Mouse (Mus musculus) forebrain, embryonic 16.5 days (tissue): ENCODE measurements around the gene Gm20388. TPM values are rescaled to one million over a fixed set of nuclear protein-coding genes. Genes with fewer than 3 reads are reported as not detected.

Experiments
- ATAC-seq: fragments of 200-750 bp; cut with Nextera tagmentation; 2 replicates; pipeline ENCODE4 v1.8.0; 2017; ENCODE audit warnings: mild to moderate bottlenecking, moderate library complexity
- H3K27ac ChIP-seq: fragments of 300-500 bp; sonication (generic); 2 replicates; pipeline ENCODE4 v1.5.1; 2014; ENCODE audit warnings: low read length, control low read depth
- H3K27me3 ChIP-seq: fragments of 300-500 bp; sonication (generic); replicated peaks from 2 replicates; pipeline ENCODE4 v1.6.1; 2014; ENCODE audit warnings: low read length; ENCODE audit not compliant: control insufficient read depth, insufficient read depth
- H3K36me3 ChIP-seq: fragments of 300-500 bp; sonication (generic); 2 replicates; pipeline ENCODE4 v1.6.1; 2014; ENCODE audit not compliant: control insufficient read depth, insufficient read depth
- H3K4me1 ChIP-seq: fragments of 300-500 bp; sonication (generic); replicated peaks from 2 replicates; pipeline ENCODE4 v1.6.1; 2014; ENCODE audit warnings: low read length; ENCODE audit not compliant: control insufficient read depth, insufficient read depth
- H3K4me2 ChIP-seq: fragments of 300-500 bp; sonication (generic); 2 replicates; pipeline ENCODE4 v1.6.1; 2014; ENCODE audit warnings: mild to moderate bottlenecking, low read length, control low read depth
- H3K4me3 ChIP-seq: fragments of 300-500 bp; sonication (generic); replicated peaks from 2 replicates; pipeline ENCODE4 v1.5.1; 2014; ENCODE audit warnings: mild to moderate bottlenecking, low read length, control low read depth
- H3K9ac ChIP-seq: fragments of 300-500 bp; sonication (generic); replicated peaks from 2 replicates; pipeline ENCODE4 v1.6.1; 2014; ENCODE audit warnings: low read depth, low read length, control low read depth
- H3K9me3 ChIP-seq: fragments of 300-500 bp; sonication (generic); 2 replicates; pipeline ENCODE4 v1.6.1; 2016; ENCODE audit warnings: low read length; ENCODE audit not compliant: control insufficient read depth
- WGBS: fragments of 180-500 bp; shearing (Covaris S2); extraction: QIAGEN DNeasy Blood & Tissue Kit; methylation state at CpG from one replicate; pipeline ENCODE4 v1.1.7; 2014; 5-methylcytosine and 5-hydroxymethylcytosine counted together
- polyA plus RNA-seq: library from polyadenylated mRNA; unstranded; fragments of >200 nt; fragmentation: Nextera tagmentation; extraction: Ambion mirVana; gene quantifications from 2 replicates; pipeline ENCODE4 v1.2.1, GENCODE M21; 2015

Gm20388 gene
- polyA plus RNA-seq, 1 experiment from 2014 or later = 4.7 TPM

DNA sequence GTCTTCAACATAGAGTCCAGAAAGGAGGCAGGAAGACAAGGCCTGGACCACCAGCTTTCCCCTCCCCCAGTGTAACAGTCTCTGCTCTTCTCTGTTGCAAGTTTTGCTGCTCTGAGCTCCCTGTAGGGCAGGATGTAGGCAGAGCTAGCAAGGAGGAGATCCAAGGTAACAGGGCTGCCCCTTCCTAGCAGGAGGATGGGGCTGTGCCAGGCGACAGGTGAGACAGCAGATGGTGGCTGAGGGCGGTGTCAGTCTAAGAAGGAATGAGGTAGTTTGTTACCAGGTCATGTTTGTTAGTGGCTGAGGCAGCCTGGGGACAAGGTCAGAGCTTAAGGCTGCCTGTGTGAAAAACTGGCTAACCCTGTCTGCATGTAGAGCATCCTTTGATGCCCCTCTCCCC is 1789.3 kb downstream of the Gm20388 start:
- 95% methylated on average over 2 of the region's 2 CpGs for WGBS
- no peak overlapping the region for H3K4me2 ChIP-seq
- no peak overlapping the region for H3K9ac ChIP-seq
- H3K36me3 ChIP-seq = no peaks in the 10 kb centered on the region
- H3K27me3 ChIP-seq = no peaks in the 10 kb centered on the region
- H3K4me3 ChIP-seq = no peak overlapping the region
- H3K4me1 ChIP-seq = peaks cover 15% of the 10 kb centered on the region
- no peak overlapping the region for H3K27ac ChIP-seq
- H3K9me3 ChIP-seq = no peaks in the 10 kb centered on the region
- ATAC-seq = no peak

GRCm38 (mm10) chr8:121705174-121705573 is 1794.5 kb downstream of the Gm20388 start:
- H3K4me3 ChIP-seq = no peak overlapping the region
- H3K27me3 ChIP-seq = no peaks in the 10 kb centered on the region
- WGBS = 66% methylated on average over 3 of the region's 3 CpGs
- no peaks in the 10 kb centered on the region for H3K36me3 ChIP-seq
- H3K27ac ChIP-seq = peak overlapping the region; percentile 82
- H3K4me1 ChIP-seq = no peaks in the 10 kb centered on the region
- H3K9me3 ChIP-seq = no peaks in the 10 kb centered on the region
- no peak overlapping the region for H3K9ac ChIP-seq
- peak; percentile 36; the same call in 1 of the 2 replicates for ATAC-seq
- H3K4me2 ChIP-seq = no peak overlapping the region

DNA sequence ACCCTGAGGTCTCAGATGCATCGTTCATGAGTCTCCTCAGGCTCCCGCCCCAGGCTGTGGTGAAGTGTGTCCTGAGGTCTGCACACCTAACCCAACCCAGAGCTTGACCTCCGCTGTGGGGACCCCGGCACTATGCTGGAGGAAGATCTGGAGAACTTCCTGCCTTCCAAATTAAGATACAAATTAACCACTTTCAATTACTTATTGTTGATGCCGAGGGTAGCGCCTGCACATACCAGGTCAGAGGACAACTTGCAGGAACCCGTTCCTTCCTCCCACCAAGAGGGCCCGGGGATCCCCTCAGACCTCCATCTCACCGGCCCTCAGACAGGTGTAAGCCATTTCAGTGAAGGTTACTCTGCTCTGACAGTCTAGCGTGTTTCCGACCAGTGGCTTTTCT is 1796.3 kb downstream of the Gm20388 start:
- Histone ChIP-seq H3K4me1 (no peaks in the 10 kb centered on the region), H3K27ac (no peak overlapping the region), H3K9me3 (no peaks in the 10 kb centered on the region), H3K4me2 (no peak overlapping the region), H3K9ac (no peak overlapping the region), H3K27me3 (no peaks in the 10 kb centered on the region), H3K36me3 (no peaks in the 10 kb centered on the region), H3K4me3 (no peak overlapping the region)
- WGBS = 87% methylated on average over 11 of the region's 11 CpGs
- ATAC-seq = no peak

DNA sequence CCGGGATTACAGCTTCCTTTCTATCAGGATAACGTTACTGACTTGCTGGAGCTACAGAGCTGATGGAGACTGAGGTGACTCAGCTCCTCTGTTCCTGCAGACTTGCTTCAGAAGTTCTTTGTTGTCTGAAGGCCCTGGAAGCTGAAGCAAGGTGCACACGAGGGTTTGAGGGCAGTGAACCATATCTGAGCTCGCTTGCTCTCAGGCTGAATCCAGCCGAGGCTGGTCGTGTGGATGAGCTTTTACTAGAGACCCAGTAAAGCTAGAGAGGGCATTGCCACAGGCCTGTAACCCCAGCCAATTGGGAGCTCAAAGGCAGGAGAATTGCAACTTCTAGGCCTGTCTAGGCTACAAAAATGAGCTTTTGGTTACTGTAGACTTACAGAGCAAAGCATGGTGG is 1797.8 kb downstream of the Gm20388 start:
- Histone ChIP-seq H3K9me3 (no peaks in the 10 kb centered on the region), H3K36me3 (no peaks in the 10 kb centered on the region), H3K27ac (no peak overlapping the region), H3K4me2 (no peak overlapping the region), H3K4me1 (no peaks in the 10 kb centered on the region), H3K9ac (no peak overlapping the region), H3K27me3 (no peaks in the 10 kb centered on the region), H3K4me3 (no peak overlapping the region)
- no peak for ATAC-seq
- WGBS = 44% methylated on average over 6 of the region's 6 CpGs

DNA sequence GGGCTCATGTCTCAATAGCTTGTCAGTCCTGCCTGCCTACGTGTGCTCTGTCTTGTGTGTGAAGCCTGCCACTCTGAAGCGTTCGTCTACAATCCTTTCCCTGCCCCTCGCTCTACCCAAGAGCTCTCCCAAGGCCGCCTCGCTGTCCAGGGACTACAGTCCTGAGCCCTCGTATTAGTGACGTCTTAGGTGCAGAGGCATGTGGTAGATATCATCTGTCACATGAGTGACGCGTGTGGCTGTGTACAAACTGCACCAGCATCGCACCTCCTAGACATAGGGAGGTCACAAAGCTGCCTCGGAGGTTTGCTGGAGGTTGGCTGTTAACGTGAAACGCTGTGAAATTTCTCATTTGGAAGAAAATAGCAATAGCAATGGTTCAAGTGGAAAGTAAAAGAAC is 1806.9 kb downstream of the Gm20388 start:
- Histone ChIP-seq H3K9ac (0 out of 2 replicates have a peak overlapping the region, but pooled peaks have one; percentile 0), H3K36me3 (no peaks in the 10 kb centered on the region), H3K4me1 (peaks cover 9% of the 10 kb centered on the region), H3K4me3 (0 out of 2 replicates have a peak overlapping the region, but pooled peaks have one; percentile 2), H3K27ac (peak overlapping the region; percentile 10; the same call in 1 of the 2 replicates), H3K4me2 (peak overlapping the region; percentile 35), H3K27me3 (no peaks in the 10 kb centered on the region), H3K9me3 (no peaks in the 10 kb centered on the region)
- ATAC-seq = peak; percentile 51
- WGBS = 49% methylated on average over 14 of the region's 14 CpGs

DNA sequence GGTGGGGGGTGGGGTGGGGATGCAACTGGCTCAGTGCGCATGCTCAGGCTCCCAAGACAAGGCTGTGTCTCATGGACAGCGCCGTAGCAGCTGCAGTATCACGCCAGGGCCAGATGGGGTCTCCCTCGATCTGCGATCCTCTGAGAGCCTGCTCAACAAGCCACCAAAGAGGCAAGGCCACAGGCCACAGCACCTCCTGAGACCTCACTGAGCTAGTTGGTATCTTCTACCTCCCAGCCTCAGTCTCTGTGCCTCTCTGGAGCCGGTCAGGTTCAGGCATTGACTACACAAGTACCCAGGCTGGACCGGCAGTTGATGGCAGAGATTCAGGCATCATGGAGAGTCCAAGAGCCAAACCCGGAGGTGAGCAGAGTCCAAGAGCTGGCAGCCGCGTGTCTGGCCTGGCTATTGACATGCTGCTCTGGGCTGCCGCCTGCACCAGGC is 1807.4 kb downstream of the Gm20388 start:
- Histone ChIP-seq H3K27ac (no peak overlapping the region; the same call in 1 of the 2 replicates), H3K4me1 (peaks cover 9% of the 10 kb centered on the region), H3K9ac (peak overlapping the region; percentile 36), H3K9me3 (no peaks in the 10 kb centered on the region), H3K27me3 (no peaks in the 10 kb centered on the region), H3K36me3 (no peaks in the 10 kb centered on the region), H3K4me2 (peak overlapping the region; percentile 35), H3K4me3 (0 out of 2 replicates have a peak overlapping the region, but pooled peaks have one; percentile 2)
- ATAC-seq = peak; percentile 92
- WGBS = 29% methylated on average over 12 of the region's 12 CpGs

DNA sequence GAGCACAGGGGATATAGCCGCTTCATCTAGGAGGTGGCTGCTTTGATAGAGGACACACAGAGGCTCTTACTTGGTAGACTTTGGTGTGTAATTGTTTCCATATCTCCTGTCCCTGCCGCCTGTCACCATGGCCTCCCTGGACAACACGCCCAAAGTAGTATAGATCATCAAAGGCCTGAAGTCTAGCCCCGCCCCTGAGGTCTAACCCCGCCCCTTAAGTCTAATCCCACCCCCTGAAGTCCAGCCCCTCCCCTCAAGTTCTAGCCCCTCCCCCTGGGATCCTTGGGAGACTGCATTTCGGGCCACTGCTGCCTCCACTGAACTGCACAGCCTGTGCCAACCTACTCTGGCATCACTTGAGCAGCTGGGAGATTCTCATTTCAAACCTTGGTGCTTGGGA is 1808.3 kb downstream of the Gm20388 start:
- Histone ChIP-seq H3K4me1 (peaks cover 9% of the 10 kb centered on the region), H3K4me2 (no peak overlapping the region), H3K36me3 (no peaks in the 10 kb centered on the region), H3K9ac (no peak overlapping the region), H3K9me3 (no peaks in the 10 kb centered on the region), H3K4me3 (no peak overlapping the region), H3K27me3 (no peaks in the 10 kb centered on the region), H3K27ac (no peak overlapping the region)
- WGBS = 62% methylated on average over 6 of the region's 6 CpGs
- no peak for ATAC-seq

DNA sequence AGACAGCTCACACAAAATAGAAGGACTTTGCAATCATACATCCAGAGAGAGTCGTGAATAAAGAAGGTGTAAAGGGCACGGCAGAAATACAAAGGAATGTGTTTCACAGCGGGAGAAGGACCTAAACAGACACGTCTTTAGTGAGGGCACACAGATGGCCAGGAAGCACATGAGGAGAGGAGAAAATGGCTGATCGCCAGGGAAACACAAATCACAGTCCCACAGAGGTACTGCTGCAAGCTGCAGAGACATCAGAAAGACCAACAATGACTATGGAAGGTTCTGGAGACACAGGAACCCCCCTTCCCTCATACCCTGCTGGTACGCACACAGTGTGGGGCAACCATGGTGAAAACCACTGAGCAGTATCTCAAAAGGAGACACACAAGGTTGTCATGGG is 1810.4 kb downstream of the Gm20388 start:
- H3K4me2 ChIP-seq = no peak overlapping the region
- no peaks in the 10 kb centered on the region for H3K9me3 ChIP-seq
- 53% methylated on average over 6 of the region's 6 CpGs for WGBS
- no peaks in the 10 kb centered on the region for H3K27me3 ChIP-seq
- H3K4me1 ChIP-seq = peaks cover 9% of the 10 kb centered on the region
- no peak overlapping the region for H3K4me3 ChIP-seq
- H3K9ac ChIP-seq = no peak overlapping the region
- H3K27ac ChIP-seq = no peak overlapping the region
- H3K36me3 ChIP-seq = no peaks in the 10 kb centered on the region
- no peak for ATAC-seq

DNA sequence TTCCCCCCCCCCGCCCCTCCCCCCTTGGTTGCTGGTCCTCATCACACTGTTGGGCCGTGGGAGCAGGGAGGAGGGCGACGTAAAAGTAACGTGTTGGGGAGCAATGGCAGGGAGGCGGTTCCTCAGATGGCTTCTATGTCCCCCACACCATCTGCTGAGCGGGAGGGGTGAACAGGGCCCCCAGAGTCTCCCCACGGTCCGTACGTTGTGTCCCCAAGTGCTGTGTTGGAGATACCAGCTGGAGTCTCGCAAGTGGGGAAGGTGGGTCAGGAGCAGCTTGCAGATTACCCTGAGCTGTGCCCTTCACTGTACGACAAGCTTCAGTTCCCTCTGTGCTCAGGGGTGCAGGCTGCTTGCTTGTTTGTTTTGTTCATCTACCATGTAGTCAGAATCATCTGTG is 1813.2 kb downstream of the Gm20388 start:
- no peak overlapping the region for H3K4me3 ChIP-seq
- H3K36me3 ChIP-seq = no peaks in the 10 kb centered on the region
- no peaks in the 10 kb centered on the region for H3K9me3 ChIP-seq
- H3K9ac ChIP-seq = no peak overlapping the region
- peaks cover 4% of the 10 kb centered on the region; the same call in 1 of the 2 replicates for H3K27me3 ChIP-seq
- no peak for ATAC-seq
- no peak overlapping the region for H3K27ac ChIP-seq
- no peak overlapping the region for H3K4me2 ChIP-seq
- 78% methylated on average over 12 of the region's 12 CpGs for whole genome bisulfite sequencing
- no peaks in the 10 kb centered on the region for H3K4me1 ChIP-seq

GRCm38 (mm10) chr8:121727164-121727563 is 1816.5 kb downstream of the Gm20388 start:
- Histone ChIP-seq H3K9me3 (no peaks in the 10 kb centered on the region), H3K27ac (no peak overlapping the region), H3K4me3 (no peak overlapping the region), H3K4me1 (peaks cover 14% of the 10 kb centered on the region), H3K4me2 (no peak overlapping the region), H3K36me3 (no peaks in the 10 kb centered on the region), H3K9ac (no peak overlapping the region), H3K27me3 (peaks cover 20% of the 10 kb centered on the region)
- WGBS = 51% methylated on average over 3 of the region's 3 CpGs
- ATAC-seq = no peak
